In the genomic region with DNA sequence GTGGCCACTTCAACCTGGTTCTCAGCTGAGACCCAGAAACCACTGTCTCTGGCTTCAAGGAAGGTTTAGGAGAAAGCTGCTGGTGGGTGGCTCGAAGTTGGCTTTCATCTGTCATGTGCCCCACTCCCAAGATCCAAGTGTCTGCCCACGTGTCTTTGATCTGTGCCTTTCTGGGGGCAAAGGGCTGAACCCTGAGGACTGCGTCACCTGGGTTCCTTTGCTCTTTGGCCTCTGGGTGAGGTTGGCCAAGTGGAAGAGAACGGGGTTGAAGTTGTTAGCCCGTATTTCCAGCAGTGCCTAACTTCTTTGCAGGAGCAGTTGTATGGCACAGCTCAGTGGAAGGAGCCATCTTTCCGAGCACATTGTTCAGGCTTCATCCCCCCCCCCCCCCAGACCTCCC, we compare ENCODE assay signal across 27 mouse cellular contexts. TPM values are rescaled to one million over a fixed set of nuclear protein-coding genes. Genes with fewer than 3 reads are reported as not detected.
DNase-seq lines count a peak whose midpoint lies in the region; ATAC-seq and TF ChIP-seq lines count a peak whose summit lies in the region.
"Had no signal": no experiment of that assay in that cellular context is flagged by ENCODE, and none has a peak within 500 bp of the region (broad histone marks: within the 10 kb centered on the region; RNA-seq: fewer than 3 reads in every experiment).

No protein-coding gene starts in this region.

- H3K36me3 ChIP-seq in lung, embryonic 14.5 days (ENCODE audit: insufficient read depth), result no peaks in the 10 kb centered on the region
- H3K36me3 ChIP-seq in liver, embryonic 11.5 days (ENCODE audit: control insufficient read depth, insufficient read depth, low read length), result no peaks in the 10 kb centered on the region
- no peaks in the 10 kb centered on the region for H3K36me3 ChIP-seq in stomach, embryonic 15.5 days
- H3K36me3 ChIP-seq: embryonic facial prominence, embryonic 15.5 days; forebrain, embryonic 10.5 days; G1E; hindbrain, embryonic 15.5 days; midbrain, embryonic 13.5 days; neural tube, embryonic 15.5 days had no signal

- H3K9ac ChIP-seq in lung, embryonic 14.5 days, result no peak overlapping the region
- no peak overlapping the region for H3K9ac ChIP-seq in liver, embryonic 11.5 days (ENCODE audit: low read depth, low read length)
- no peak overlapping the region for H3K9ac ChIP-seq in stomach, embryonic 15.5 days
- H3K9ac ChIP-seq: embryonic facial prominence, embryonic 15.5 days; hindbrain, embryonic 15.5 days; midbrain, embryonic 13.5 days; neural tube, embryonic 15.5 days had no signal

- ATAC-seq in lung, embryonic 14.5 days (ENCODE audit: insufficient read depth), result 0 out of 2 replicates have a peak, but pooled peaks have one; percentile 21
- ATAC-seq in liver, embryonic 11.5 days (replicated peaks; ENCODE audit: low FRiP score), result no peak
- peak; percentile 28; the same call in 1 of the 2 replicates for ATAC-seq in stomach, embryonic 15.5 days (ENCODE audit: insufficient read depth, low FRiP score, low read depth)
- ATAC-seq: CD4-positive, CD25-positive, alpha-beta regulatory T cell, adult 4 months; midbrain, embryonic 13.5 days had no signal

- 63% methylated on average over 6 of the region's 6 CpGs for WGBS in lung, embryonic 14.5 days
- 74% methylated on average over 6 of the region's 6 CpGs for WGBS in liver, embryonic 11.5 days
- 64% methylated on average over 5 of the region's 6 CpGs for WGBS in stomach, embryonic 15.5 days

- H3K4me1 ChIP-seq in lung, embryonic 14.5 days (ENCODE audit: insufficient read depth), result no peaks in the 10 kb centered on the region
- no peaks in the 10 kb centered on the region for H3K4me1 ChIP-seq in liver, embryonic 11.5 days (replicated peaks; ENCODE audit: control insufficient read depth, insufficient read depth, low read length)
- H3K4me1 ChIP-seq in stomach, embryonic 15.5 days, result no peaks in the 10 kb centered on the region
- H3K4me1 ChIP-seq: embryonic facial prominence, embryonic 15.5 days; forebrain, embryonic 10.5 days; hindbrain, embryonic 15.5 days; midbrain, embryonic 13.5 days; neural tube, embryonic 15.5 days had no signal

- DNase-seq in heart, adult 11 months, result peak; percentile 83
- no peak for DNase-seq in heart, adult 18-20 months
- no peak for DNase-seq in lung, embryonic 14.5 days
- no peak for DNase-seq in lung, postnatal 4 days
- no peak for DNase-seq in liver, embryonic 11.5 days (ENCODE audit: low spot score)
- DNase-seq in urinary bladder, postnatal 14 days (ENCODE audit: low spot score), result no peak
- no peak for DNase-seq in adrenal gland, adult (ENCODE audit: inconsistent age in 2 of 2, low spot score in 1 of 2)
- DNase-seq: adrenal gland, adult 8-10 months; cerebellum, adult 11 months; cerebellum, postnatal 14 days; embryo, embryonic 11 days; gastrocnemius, postnatal 10 days; thymus, postnatal 25 days had no signal

- TF ChIP-seq CTCF in lung, embryonic 14.5 days (IDR thresholded peaks at IDR 0.05; ENCODE audit: low read depth), result no peak

- H3K27ac ChIP-seq in lung, embryonic 14.5 days (ENCODE audit: low read depth), result peak overlapping the region; percentile 37; the same call in 1 of the 2 replicates
- H3K27ac ChIP-seq in liver, embryonic 11.5 days (ENCODE audit: low read depth, low read length), result peak overlapping the region; percentile 78
- H3K27ac ChIP-seq in stomach, embryonic 15.5 days, result no peak overlapping the region
- H3K27ac ChIP-seq: embryonic facial prominence, embryonic 15.5 days; forebrain, embryonic 10.5 days; heart, embryonic 10.5 days; hindbrain, embryonic 15.5 days; midbrain, embryonic 13.5 days; neural tube, embryonic 15.5 days had no signal

- no peak overlapping the region for H3K4me3 ChIP-seq in lung, embryonic 14.5 days (ENCODE audit: low read depth, low read length)
- no peak overlapping the region for H3K4me3 ChIP-seq in liver, embryonic 11.5 days (ENCODE audit: low read depth, low read length)
- no peak overlapping the region for H3K4me3 ChIP-seq in stomach, embryonic 15.5 days (replicated peaks)
- H3K4me3 ChIP-seq: embryonic facial prominence, embryonic 15.5 days; forebrain, embryonic 10.5 days; heart, embryonic 10.5 days; hindbrain, embryonic 15.5 days; midbrain, embryonic 13.5 days; myocyte; neural tube, embryonic 15.5 days had no signal

- H3K4me2 ChIP-seq in lung, embryonic 14.5 days, result no peak overlapping the region
- H3K4me2 ChIP-seq in liver, embryonic 11.5 days, result no peak overlapping the region
- H3K4me2 ChIP-seq in stomach, embryonic 15.5 days, result no peak overlapping the region
- H3K4me2 ChIP-seq: embryonic facial prominence, embryonic 15.5 days; hindbrain, embryonic 15.5 days; midbrain, embryonic 13.5 days; neural tube, embryonic 15.5 days had no signal

- H3K9me3 ChIP-seq in lung, embryonic 14.5 days (ENCODE audit: low read depth, low read length), result no peaks in the 10 kb centered on the region
- no peaks in the 10 kb centered on the region for H3K9me3 ChIP-seq in liver, embryonic 11.5 days (ENCODE audit: control insufficient read depth, low read length)
- no peaks in the 10 kb centered on the region for H3K9me3 ChIP-seq in stomach, embryonic 15.5 days
- H3K9me3 ChIP-seq: embryonic facial prominence, embryonic 15.5 days; forebrain, embryonic 10.5 days; G1E; heart, embryonic 10.5 days; hindbrain, embryonic 15.5 days; midbrain, embryonic 13.5 days; neural tube, embryonic 15.5 days had no signal

- no peaks in the 10 kb centered on the region for H3K27me3 ChIP-seq in lung, embryonic 14.5 days (ENCODE audit: insufficient read depth, low read length)
- no peaks in the 10 kb centered on the region for H3K27me3 ChIP-seq in liver, embryonic 11.5 days (replicated peaks; ENCODE audit: control insufficient read depth, insufficient read depth, low read length)
- no peaks in the 10 kb centered on the region for H3K27me3 ChIP-seq in stomach, embryonic 15.5 days (replicated peaks)
- H3K27me3 ChIP-seq: embryonic facial prominence, embryonic 15.5 days; hindbrain, embryonic 15.5 days; midbrain, embryonic 13.5 days; neural tube, embryonic 15.5 days had no signal

RNA-seq across cellular contexts. Expression of a gene that starts 35.0 kb away (rescaled TPM):
- total RNA-seq in heart, adult 18-20 months (2021), result 10 to 100 TPM; 60.6 to 63.9 TPM
- polyA plus RNA-seq in lung, embryonic 14.5 days (2014; fragmentation: Nextera tagmentation; extraction: Ambion mirVana), result 45.5 and 49.0 TPM in 2 replicates
- polyA plus RNA-seq in liver, embryonic 11.5 days (2014; fragmentation: Nextera tagmentation; extraction: Ambion mirVana), result 35.5 and 40.3 TPM in 2 replicates
- polyA plus RNA-seq in stomach, embryonic 15.5 days (2015; fragmentation: Nextera tagmentation; extraction: Ambion mirVana), result 60.0 and 60.8 TPM in 2 replicates

RNA-seq across cellular contexts. Expression of a gene that starts 36.9 kb away (rescaled TPM):
- not detected for total RNA-seq in heart, adult 18-20 months (2021)
- polyA plus RNA-seq in lung, embryonic 14.5 days (2014; fragmentation: Nextera tagmentation; extraction: Ambion mirVana), result not detected in 2 replicates
- polyA plus RNA-seq in liver, embryonic 11.5 days (2014; fragmentation: Nextera tagmentation; extraction: Ambion mirVana), result 59.9 and 63.9 TPM in 2 replicates
- 500 and 589 TPM in 2 replicates for polyA plus RNA-seq in stomach, embryonic 15.5 days (2015; fragmentation: Nextera tagmentation; extraction: Ambion mirVana)
- total RNA-seq: G1E; heart, postnatal 25 days; layer of hippocampus, postnatal 14 days; left cerebral cortex, postnatal 14 days had no signal
- polyA plus RNA-seq: CD4-positive, CD25-positive, alpha-beta regulatory T cell, adult 4 months; forebrain, embryonic 10.5 days; frontal cortex, adult 2 months; G1E; midbrain, embryonic 13.5 days; myocyte; neural tube, embryonic 15.5 days had no signal

Comparison
In these comparisons a context has a peak if more than half of its experiments do, and no peak if none do; other contexts are left out.
1. RNA of a gene that starts 36.9 kb away (polyA plus RNA-seq): 500 to 589 TPM in stomach, embryonic 15.5 days and 59.9 to 63.9 TPM in liver, embryonic 11.5 days; not detected in lung, embryonic 14.5 days; every median in the first group is over 10 times any median in the second.